In genomic region chr13:48982482-48983098, GRCm38 (mm10) we compare ENCODE assay signal across 18 mouse cellular contexts. TPM values are rescaled to one million over a fixed set of nuclear protein-coding genes. Genes with fewer than 3 reads are reported as not detected.
DNase-seq lines count a peak whose midpoint lies in the region; ATAC-seq and TF ChIP-seq lines count a peak whose summit lies in the region.
"Had no signal": no experiment of that assay in that cellular context is flagged by ENCODE, and none has a peak within 500 bp of the region (broad histone marks: within the 10 kb centered on the region; RNA-seq: fewer than 3 reads in every experiment).

No protein-coding gene starts in this region.

- no peak overlapping the region for H3K9ac ChIP-seq in midbrain, embryonic 11.5 days (ENCODE audit: low read length)
- H3K9ac ChIP-seq in kidney, embryonic 14.5 days (ENCODE audit: low read depth, low read length), result no peak overlapping the region
- 0 out of 2 replicates have a peak overlapping the region, but pooled peaks have one; percentile 5 for H3K9ac ChIP-seq in stomach, embryonic 16.5 days (ENCODE audit: low read length)
- H3K9ac ChIP-seq in hindbrain, embryonic 12.5 days, result no peak overlapping the region
- H3K9ac ChIP-seq in forebrain, embryonic 12.5 days, result no peak overlapping the region
- H3K9ac ChIP-seq: embryonic facial prominence, embryonic 13.5 days; forebrain, embryonic 15.5 days; limb, embryonic 12.5 days; neural tube, embryonic 13.5 days had no signal

- no peak for TF ChIP-seq CTCF in gastrocnemius, adult 2 months (IDR thresholded peaks at IDR 0.05)

- 88% methylated on average over 6 of the region's 6 CpGs for WGBS in midbrain, embryonic 10.5 days
- 84% methylated on average over 6 of the region's 6 CpGs for WGBS in midbrain, embryonic 11.5 days
- 45% methylated on average over 6 of the region's 6 CpGs for WGBS in kidney, embryonic 14.5 days
- WGBS in stomach, embryonic 16.5 days, result 63% methylated on average over 6 of the region's 6 CpGs
- 89% methylated on average over 6 of the region's 6 CpGs for WGBS in hindbrain, embryonic 12.5 days
- 87% methylated on average over 6 of the region's 6 CpGs for WGBS in forebrain, embryonic 12.5 days

- no peaks in the 10 kb centered on the region for H3K27me3 ChIP-seq in midbrain, embryonic 10.5 days (ENCODE audit: low read depth, poor library complexity, severe bottlenecking)
- H3K27me3 ChIP-seq in midbrain, embryonic 11.5 days (ENCODE audit: control insufficient read depth, insufficient read depth, low read length), result no peaks in the 10 kb centered on the region
- H3K27me3 ChIP-seq in kidney, embryonic 14.5 days (ENCODE audit: control insufficient read depth, insufficient read depth, low read length), result no peaks in the 10 kb centered on the region
- H3K27me3 ChIP-seq in stomach, embryonic 16.5 days (ENCODE audit: control insufficient read depth, insufficient read depth, low read length), result no peaks in the 10 kb centered on the region
- no peaks in the 10 kb centered on the region for H3K27me3 ChIP-seq in hindbrain, embryonic 12.5 days
- no peaks in the 10 kb centered on the region for H3K27me3 ChIP-seq in forebrain, embryonic 12.5 days
- H3K27me3 ChIP-seq: embryonic facial prominence, embryonic 13.5 days; forebrain, embryonic 15.5 days; limb, embryonic 12.5 days; neural tube, embryonic 13.5 days had no signal

- no peak for ATAC-seq in midbrain, embryonic 11.5 days (ENCODE audit: low FRiP score)
- ATAC-seq in kidney, embryonic 14.5 days (ENCODE audit: low FRiP score, low TSS enrichment), result peak; percentile 89
- ATAC-seq in stomach, embryonic 16.5 days (ENCODE audit: insufficient read depth, low FRiP score), result no peak
- no peak for ATAC-seq in hindbrain, embryonic 12.5 days (ENCODE audit: low FRiP score)
- ATAC-seq in forebrain, embryonic 12.5 days (ENCODE audit: low FRiP score), result no peak
- ATAC-seq: forebrain, embryonic 15.5 days had no signal

- H3K4me1 ChIP-seq in midbrain, embryonic 10.5 days, result no peaks in the 10 kb centered on the region
- H3K4me1 ChIP-seq in midbrain, embryonic 11.5 days (ENCODE audit: control insufficient read depth, insufficient read depth, low read length), result no peaks in the 10 kb centered on the region
- H3K4me1 ChIP-seq in kidney, embryonic 14.5 days (ENCODE audit: control insufficient read depth, insufficient read depth, low read length), result peaks cover 11% of the 10 kb centered on the region
- peaks cover 8% of the 10 kb centered on the region; the same call in 1 of the 2 replicates for H3K4me1 ChIP-seq in stomach, embryonic 16.5 days (ENCODE audit: control insufficient read depth, insufficient read depth, low read length)
- H3K4me1 ChIP-seq in hindbrain, embryonic 12.5 days, result no peaks in the 10 kb centered on the region
- H3K4me1 ChIP-seq in forebrain, embryonic 12.5 days, result no peaks in the 10 kb centered on the region
- H3K4me1 ChIP-seq: forebrain, embryonic 15.5 days had no signal

- intact Hi-C loops in gastrocnemius, adult 2 months (cut with DNase I), result no loop called here

- no peak overlapping the region for H3K4me2 ChIP-seq in midbrain, embryonic 11.5 days
- no peak overlapping the region for H3K4me2 ChIP-seq in kidney, embryonic 14.5 days (replicated peaks; ENCODE audit: low read depth, low read length)
- no peak overlapping the region for H3K4me2 ChIP-seq in stomach, embryonic 16.5 days (ENCODE audit: low read depth, low read length)
- H3K4me2 ChIP-seq in hindbrain, embryonic 12.5 days (replicated peaks), result no peak overlapping the region
- no peak overlapping the region for H3K4me2 ChIP-seq in forebrain, embryonic 12.5 days
- H3K4me2 ChIP-seq: embryonic facial prominence, embryonic 13.5 days; forebrain, embryonic 15.5 days; limb, embryonic 12.5 days; neural tube, embryonic 13.5 days had no signal

- no peak overlapping the region for H3K4me3 ChIP-seq in gastrocnemius, adult 2 months
- no peak overlapping the region for H3K4me3 ChIP-seq in midbrain, embryonic 10.5 days
- H3K4me3 ChIP-seq in midbrain, embryonic 11.5 days (ENCODE audit: low read depth, low read length), result no peak overlapping the region
- H3K4me3 ChIP-seq in kidney, embryonic 14.5 days (ENCODE audit: low read length), result no peak overlapping the region
- no peak overlapping the region for H3K4me3 ChIP-seq in stomach, embryonic 16.5 days (replicated peaks; ENCODE audit: low read length)
- H3K4me3 ChIP-seq in hindbrain, embryonic 12.5 days, result no peak overlapping the region
- no peak overlapping the region for H3K4me3 ChIP-seq in forebrain, embryonic 12.5 days (replicated peaks)
- H3K4me3 ChIP-seq: embryonic facial prominence, embryonic 13.5 days; forebrain, embryonic 15.5 days; limb, embryonic 12.5 days; neural tube, embryonic 13.5 days had no signal

- H3K9me3 ChIP-seq in midbrain, embryonic 10.5 days (replicated peaks), result no peaks in the 10 kb centered on the region
- no peaks in the 10 kb centered on the region for H3K9me3 ChIP-seq in midbrain, embryonic 11.5 days (ENCODE audit: control insufficient read depth, low read length)
- H3K9me3 ChIP-seq in kidney, embryonic 14.5 days (ENCODE audit: control insufficient read depth, low read length), result no peaks in the 10 kb centered on the region
- H3K9me3 ChIP-seq in stomach, embryonic 16.5 days (replicated peaks; ENCODE audit: control insufficient read depth, low read length), result no peaks in the 10 kb centered on the region
- no peaks in the 10 kb centered on the region for H3K9me3 ChIP-seq in hindbrain, embryonic 12.5 days (replicated peaks)
- H3K9me3 ChIP-seq in forebrain, embryonic 12.5 days, result no peaks in the 10 kb centered on the region
- H3K9me3 ChIP-seq: embryonic facial prominence, embryonic 13.5 days; forebrain, embryonic 15.5 days; G1E; limb, embryonic 12.5 days; neural tube, embryonic 13.5 days had no signal

- no peak for DNase-seq in gastrocnemius, adult 2 months
- no peak for DNase-seq in gastrocnemius, postnatal 4 days (ENCODE audit: low spot score in 2 of 2)
- DNase-seq in midbrain, embryonic 10.5 days (ENCODE audit: low spot score), result peak; percentile 6
- no peak for DNase-seq in midbrain, embryonic 11.5 days (ENCODE audit: low spot score, missing footprints)
- DNase-seq: cerebellum, postnatal 25 days; gastrocnemius, postnatal 25 days; heart, postnatal 10 days; retina, postnatal 1 day; thymus, postnatal 14 days had no signal

- no peaks in the 10 kb centered on the region for H3K36me3 ChIP-seq in midbrain, embryonic 10.5 days
- no peaks in the 10 kb centered on the region for H3K36me3 ChIP-seq in midbrain, embryonic 11.5 days (ENCODE audit: control insufficient read depth, insufficient read depth, low read length)
- H3K36me3 ChIP-seq in kidney, embryonic 14.5 days (ENCODE audit: control insufficient read depth, insufficient read depth, low read length), result no peaks in the 10 kb centered on the region
- H3K36me3 ChIP-seq in stomach, embryonic 16.5 days (ENCODE audit: control insufficient read depth, insufficient read depth, low read length), result no peaks in the 10 kb centered on the region
- no peaks in the 10 kb centered on the region for H3K36me3 ChIP-seq in hindbrain, embryonic 12.5 days
- H3K36me3 ChIP-seq in forebrain, embryonic 12.5 days (replicated peaks), result no peaks in the 10 kb centered on the region
- H3K36me3 ChIP-seq: embryonic facial prominence, embryonic 13.5 days; forebrain, embryonic 15.5 days; G1E; limb, embryonic 12.5 days; neural tube, embryonic 13.5 days had no signal

- peak overlapping the region; percentile 28; the same call in 1 of the 2 replicates for H3K27ac ChIP-seq in gastrocnemius, adult 2 months
- no peak overlapping the region for H3K27ac ChIP-seq in midbrain, embryonic 10.5 days (replicated peaks)
- no peak overlapping the region for H3K27ac ChIP-seq in midbrain, embryonic 11.5 days (ENCODE audit: low read depth, low read length)
- peak overlapping the region; percentile 67; the same call in 1 of the 2 replicates for H3K27ac ChIP-seq in kidney, embryonic 14.5 days (ENCODE audit: low read depth, low read length)
- H3K27ac ChIP-seq in stomach, embryonic 16.5 days (ENCODE audit: low read length), result no peak overlapping the region
- no peak overlapping the region for H3K27ac ChIP-seq in hindbrain, embryonic 12.5 days
- no peak overlapping the region for H3K27ac ChIP-seq in forebrain, embryonic 12.5 days
- H3K27ac ChIP-seq: embryonic facial prominence, embryonic 13.5 days; forebrain, embryonic 15.5 days; limb, embryonic 12.5 days; neural tube, embryonic 13.5 days had no signal

RNA-seq across cellular contexts. Expression of gene Fam120a, which starts 14.8 kb away (rescaled TPM):
- total RNA-seq in gastrocnemius, adult 2 months (2021), result 100 to 1,000 TPM; 111 to 119 TPM
- total RNA-seq in gastrocnemius, postnatal 4 days (2021), result 100 to 1,000 TPM; 132 to 135 TPM
- 13.7 and 14.0 TPM in 2 replicates for polyA plus RNA-seq in midbrain, embryonic 10.5 days (2016; fragmentation: Nextera tagmentation; extraction: Ambion mirVana)
- 17.1 and 19.3 TPM in 2 replicates for polyA plus RNA-seq in midbrain, embryonic 11.5 days (2014; fragmentation: Nextera tagmentation; extraction: Ambion mirVana)
- 41.4 and 49.6 TPM in 2 replicates for polyA plus RNA-seq in kidney, embryonic 14.5 days (2014; fragmentation: Nextera tagmentation; extraction: Ambion mirVana)
- 25.4 and 27.8 TPM in 2 replicates for polyA plus RNA-seq in stomach, embryonic 16.5 days (2015; fragmentation: Nextera tagmentation; extraction: Ambion mirVana)
- polyA plus RNA-seq in hindbrain, embryonic 12.5 days (2016; fragmentation: Nextera tagmentation; extraction: Ambion mirVana), result 15.6 and 17.0 TPM in 2 replicates
- 18.2 and 18.5 TPM in 2 replicates for polyA plus RNA-seq in forebrain, embryonic 12.5 days (2016; fragmentation: Nextera tagmentation; extraction: Ambion mirVana)

Comparison
In these comparisons a context has a peak if more than half of its experiments do, and no peak if none do; other contexts are left out.
1. H3K27ac ChIP-seq: peak in gastrocnemius, adult 2 months (single experiment) and kidney, embryonic 14.5 days (single experiment); none in midbrain, embryonic 10.5 days (single experiment), midbrain, embryonic 11.5 days (single experiment), stomach, embryonic 16.5 days (single experiment), hindbrain, embryonic 12.5 days (single experiment) and forebrain, embryonic 12.5 days (single experiment).